Mouse (Mus musculus): ENCODE data around the gene Il22ra1. TPM values are rescaled to one million over a fixed set of nuclear protein-coding genes. Genes with fewer than 3 reads are reported as not detected.

Gene Il22ra1
- polyA plus RNA-seq, 1 experiment: 0.67 TPM

GRCm38 (mm10) chr4:135758825-135759224 lies 30.9 kb downstream of the Il22ra1 start:
- no peak for DNase-seq (ENCODE audit: low read depth in 1 of 2, low spot score in 2 of 2)
- Histone ChIP-seq H3K27me3 (ENCODE audit: control insufficient read depth, insufficient read depth, low read length) (no peaks in the 10 kb centered on the region), H3K36me3 (ENCODE audit: control insufficient read depth, insufficient read depth, low read length) (no peaks in the 10 kb centered on the region), H3K4me3 (ENCODE audit: extremely low read depth, insufficient read depth, insufficient read length) (no peak overlapping the region), H3K4me1 (ENCODE audit: control insufficient read depth, insufficient read depth, insufficient read length) (no peaks in the 10 kb centered on the region; the same call in none of the 2 replicates), H3K27ac (ENCODE audit: insufficient read depth, low read length) (no peak overlapping the region)
- WGBS: 45% methylated on average over 6 of the region's 6 CpGs
- no peak for TF ChIP-seq CTCF (IDR thresholded peaks at IDR 0.05; ENCODE audit: extremely low read depth, insufficient read depth, insufficient read length, insufficient replicate concordance)
- no peak for TF ChIP-seq POLR2A (IDR thresholded peaks at IDR 0.05; ENCODE audit: low read depth, low read length)

GRCm38 (mm10) chr4:135759356-135759976 lies 31.5 kb downstream of the Il22ra1 start, which contains the start of gene Myom3:
Gene Myom3 (plus strand): TSS chr4:135759715.
- no peaks in the 10 kb centered on the region; the same call in none of the 2 replicates for H3K4me1 ChIP-seq (ENCODE audit: control insufficient read depth, insufficient read depth, insufficient read length)
- H3K36me3 ChIP-seq (ENCODE audit: control insufficient read depth, insufficient read depth, low read length): no peaks in the 10 kb centered on the region
- H3K4me3 ChIP-seq (ENCODE audit: extremely low read depth, insufficient read depth, insufficient read length): no peak within 1 kb of the TSS
- H3K27ac ChIP-seq (ENCODE audit: insufficient read depth, low read length): no peak within 1 kb of the TSS
- TF ChIP-seq CTCF (IDR thresholded peaks at IDR 0.05; ENCODE audit: extremely low read depth, insufficient read depth, insufficient read length, insufficient replicate concordance) (no peak), POLR2A (IDR thresholded peaks at IDR 0.05; ENCODE audit: low read depth, low read length) (no peak)
- no peak for DNase-seq (ENCODE audit: low read depth in 1 of 2, low spot score in 2 of 2)
- WGBS: 40% methylated on average over 10 of the region's 10 CpGs
- no peaks in the 10 kb centered on the region for H3K27me3 ChIP-seq (ENCODE audit: control insufficient read depth, insufficient read depth, low read length)

GRCm38 (mm10) chr4:135761048-135761447 lies 33.1 kb downstream of the Il22ra1 start:
- 90% methylated on average over 8 of the region's 8 CpGs for WGBS
- H3K27me3 ChIP-seq (ENCODE audit: control insufficient read depth, insufficient read depth, low read length): no peaks in the 10 kb centered on the region
- no peak for TF ChIP-seq CTCF (IDR thresholded peaks at IDR 0.05; ENCODE audit: extremely low read depth, insufficient read depth, insufficient read length, insufficient replicate concordance)
- no peak for TF ChIP-seq POLR2A (IDR thresholded peaks at IDR 0.05; ENCODE audit: low read depth, low read length)

GRCm38 (mm10) chr4:135761569-135761968 lies 33.6 kb downstream of the Il22ra1 start:
- H3K27me3 ChIP-seq (ENCODE audit: control insufficient read depth, insufficient read depth, low read length): no peaks in the 10 kb centered on the region
- WGBS: 90% methylated on average over 7 of the region's 7 CpGs
- TF ChIP-seq CTCF (IDR thresholded peaks at IDR 0.05; ENCODE audit: extremely low read depth, insufficient read depth, insufficient read length, insufficient replicate concordance) (no peak), POLR2A (IDR thresholded peaks at IDR 0.05; ENCODE audit: low read depth, low read length) (no peak)

More at GRCm38 (mm10) chr4:135761048-135761447, 33.1 kb downstream of the Il22ra1 start:
- Histone ChIP-seq H3K36me3 (ENCODE audit: control insufficient read depth, insufficient read depth, low read length) (no peaks in the 10 kb centered on the region), H3K4me3 (ENCODE audit: extremely low read depth, insufficient read depth, insufficient read length) (no peak overlapping the region), H3K4me1 (ENCODE audit: control insufficient read depth, insufficient read depth, insufficient read length) (no peaks in the 10 kb centered on the region; the same call in none of the 2 replicates), H3K27ac (ENCODE audit: insufficient read depth, low read length) (no peak overlapping the region)
- DNase-seq (ENCODE audit: low read depth in 1 of 2, low spot score in 2 of 2): no peak

GRCm38 (mm10) chr4:135762251-135762906 lies 34.4 kb downstream of the Il22ra1 start:
- no peak overlapping the region for H3K27ac ChIP-seq (ENCODE audit: insufficient read depth, low read length)
- no peaks in the 10 kb centered on the region for H3K27me3 ChIP-seq (ENCODE audit: control insufficient read depth, insufficient read depth, low read length)
- no peaks in the 10 kb centered on the region for H3K36me3 ChIP-seq (ENCODE audit: control insufficient read depth, insufficient read depth, low read length)
- WGBS: 9% methylated on average over 18 of the region's 19 CpGs
- TF ChIP-seq POLR2A (IDR thresholded peaks at IDR 0.05; ENCODE audit: low read depth, low read length): no peak
- TF ChIP-seq CTCF (IDR thresholded peaks at IDR 0.05; ENCODE audit: extremely low read depth, insufficient read depth, insufficient read length, insufficient replicate concordance): no peak
- no peaks in the 10 kb centered on the region; the same call in none of the 2 replicates for H3K4me1 ChIP-seq (ENCODE audit: control insufficient read depth, insufficient read depth, insufficient read length)
- peak in 1 of 2 experiments; percentile 11 for DNase-seq (ENCODE audit: low read depth in 1 of 2, low spot score in 2 of 2)
- peak overlapping the region; percentile 42; the same call in 1 of the 2 replicates for H3K4me3 ChIP-seq (ENCODE audit: extremely low read depth, insufficient read depth, insufficient read length)

More at GRCm38 (mm10) chr4:135761569-135761968, 33.6 kb downstream of the Il22ra1 start:
- Histone ChIP-seq H3K4me1 (ENCODE audit: control insufficient read depth, insufficient read depth, insufficient read length) (no peaks in the 10 kb centered on the region; the same call in none of the 2 replicates), H3K4me3 (ENCODE audit: extremely low read depth, insufficient read depth, insufficient read length) (no peak overlapping the region), H3K36me3 (ENCODE audit: control insufficient read depth, insufficient read depth, low read length) (no peaks in the 10 kb centered on the region), H3K27ac (ENCODE audit: insufficient read depth, low read length) (no peak overlapping the region)
- DNase-seq (ENCODE audit: low read depth in 1 of 2, low spot score in 2 of 2): no peak

GRCm38 (mm10) chr4:135764700-135765099 lies 36.7 kb downstream of the Il22ra1 start:
- Histone ChIP-seq H3K4me3 (ENCODE audit: extremely low read depth, insufficient read depth, insufficient read length) (no peak overlapping the region), H3K27me3 (ENCODE audit: control insufficient read depth, insufficient read depth, low read length) (no peaks in the 10 kb centered on the region), H3K4me1 (ENCODE audit: control insufficient read depth, insufficient read depth, insufficient read length) (no peaks in the 10 kb centered on the region; the same call in 1 of the 2 replicates), H3K27ac (ENCODE audit: insufficient read depth, low read length) (no peak overlapping the region), H3K36me3 (ENCODE audit: control insufficient read depth, insufficient read depth, low read length) (no peaks in the 10 kb centered on the region)
- no peak for DNase-seq (ENCODE audit: low read depth in 1 of 2, low spot score in 2 of 2)
- 92% methylated on average over 13 of the region's 13 CpGs for WGBS
- TF ChIP-seq POLR2A (IDR thresholded peaks at IDR 0.05; ENCODE audit: low read depth, low read length): no peak
- no peak for TF ChIP-seq CTCF (IDR thresholded peaks at IDR 0.05; ENCODE audit: extremely low read depth, insufficient read depth, insufficient read length, insufficient replicate concordance)

All from spleen, adult 2 months (tissue).